Mouse (Mus musculus): ENCODE results near the gene Kcnk7.

Kcnk7 gene

GRCm38 (mm10) chr19:5724549-5724941, 20.4 kb downstream of the Kcnk7 start:
- in situ Hi-C loops (cut with MboI; ENCODE audit: low sequenced_read_pairs): no loop called here

GRCm38 (mm10) chr19:5725029-5725707, 21.0 kb downstream of the Kcnk7 start:
- in situ Hi-C loops (cut with MboI; ENCODE audit: low sequenced_read_pairs): no loop called here

GRCm38 (mm10) chr19:5725767-5726515, 21.8 kb downstream of the Kcnk7 start, which contains the start of gene Ehbp1l1:
TSS of gene Ehbp1l1 (minus strand) at chr19:5726317.
- in situ Hi-C loops (cut with MboI; ENCODE audit: low sequenced_read_pairs): no loop called here

- in situ Hi-C loops (cut with MboI; ENCODE audit: low sequenced_read_pairs): no loop called here
Measured at GRCm38 (mm10) chr19:5726961-5727578, 22.9 kb downstream of the Kcnk7 start.

DNA sequence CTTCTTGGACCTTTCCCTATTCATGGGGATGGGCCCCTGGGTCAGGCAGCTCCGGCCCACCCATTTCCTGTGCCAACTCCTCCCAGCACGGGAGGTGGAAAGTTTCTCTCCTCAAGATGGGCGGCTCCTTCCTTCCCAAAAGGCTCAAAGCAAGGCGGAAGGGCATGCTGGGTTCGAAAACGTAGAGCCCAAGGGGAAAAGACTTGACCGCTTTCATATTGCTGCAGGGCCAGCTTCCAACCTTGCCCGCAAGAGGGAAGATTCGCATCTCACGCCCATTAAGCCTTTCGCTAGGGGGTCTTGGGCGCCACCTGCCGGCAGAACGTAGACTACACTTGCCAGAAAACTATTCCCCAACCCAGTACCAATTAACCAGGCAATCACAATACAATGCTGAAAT, 23.5 kb downstream of the Kcnk7 start:
- in situ Hi-C loops (cut with MboI; ENCODE audit: low sequenced_read_pairs): no loop called here

GRCm38 (mm10) chr19:5728631-5729443, 24.7 kb downstream of the Kcnk7 start:
- in situ Hi-C loops (cut with MboI; ENCODE audit: low sequenced_read_pairs): no loop called here

GRCm38 (mm10) chr19:5729444-5729815, 25.3 kb downstream of the Kcnk7 start, which contains the start of gene Fam89b:
TSS of gene Fam89b (minus strand) at chr19:5729653.
- in situ Hi-C loops (cut with MboI; ENCODE audit: low sequenced_read_pairs): no loop called here

DNA sequence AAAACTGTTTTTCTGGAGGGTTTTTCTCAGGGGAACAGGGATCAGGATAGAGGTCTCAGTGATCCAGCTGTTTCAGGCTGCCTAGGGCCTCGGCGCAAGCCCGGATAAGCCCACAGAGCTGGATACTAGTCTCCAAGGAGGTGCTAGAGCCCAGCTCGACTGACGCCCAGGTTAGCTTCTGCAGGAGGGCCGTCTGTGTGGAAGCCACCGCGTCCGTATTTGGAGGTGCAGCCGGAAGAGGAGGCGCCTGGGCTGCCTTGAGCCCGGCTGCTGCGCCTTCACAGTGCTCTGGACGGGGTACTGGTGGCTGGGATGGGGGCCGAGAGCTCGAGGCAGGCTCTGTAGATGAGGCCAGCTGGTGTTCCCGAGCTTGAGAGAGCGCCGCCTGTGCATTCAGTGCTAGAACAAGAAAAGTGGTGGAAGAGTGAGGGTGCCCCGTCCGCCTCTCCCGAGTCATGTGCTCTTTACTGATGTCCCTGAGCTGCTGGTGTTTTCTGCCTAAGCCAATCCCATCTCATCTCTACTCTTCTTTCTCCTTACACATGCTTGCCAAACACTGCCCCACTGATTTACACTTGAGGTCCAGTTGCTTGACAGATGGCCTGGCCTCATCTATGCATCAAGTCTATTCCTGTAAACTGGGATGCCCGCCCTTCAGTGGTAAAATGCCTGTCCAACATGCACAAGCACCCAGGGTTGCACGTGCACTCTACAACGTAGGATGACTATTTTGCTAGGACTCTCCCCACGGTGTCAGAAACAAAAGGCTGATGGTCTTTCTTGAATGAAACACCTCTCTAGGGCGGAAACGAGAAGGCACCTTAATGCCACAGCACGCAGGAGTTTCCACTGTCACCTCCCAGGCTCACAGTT, 26.4 kb downstream of the Kcnk7 start:
- in situ Hi-C loops (cut with MboI; ENCODE audit: low sequenced_read_pairs): no loop called here

DNA sequence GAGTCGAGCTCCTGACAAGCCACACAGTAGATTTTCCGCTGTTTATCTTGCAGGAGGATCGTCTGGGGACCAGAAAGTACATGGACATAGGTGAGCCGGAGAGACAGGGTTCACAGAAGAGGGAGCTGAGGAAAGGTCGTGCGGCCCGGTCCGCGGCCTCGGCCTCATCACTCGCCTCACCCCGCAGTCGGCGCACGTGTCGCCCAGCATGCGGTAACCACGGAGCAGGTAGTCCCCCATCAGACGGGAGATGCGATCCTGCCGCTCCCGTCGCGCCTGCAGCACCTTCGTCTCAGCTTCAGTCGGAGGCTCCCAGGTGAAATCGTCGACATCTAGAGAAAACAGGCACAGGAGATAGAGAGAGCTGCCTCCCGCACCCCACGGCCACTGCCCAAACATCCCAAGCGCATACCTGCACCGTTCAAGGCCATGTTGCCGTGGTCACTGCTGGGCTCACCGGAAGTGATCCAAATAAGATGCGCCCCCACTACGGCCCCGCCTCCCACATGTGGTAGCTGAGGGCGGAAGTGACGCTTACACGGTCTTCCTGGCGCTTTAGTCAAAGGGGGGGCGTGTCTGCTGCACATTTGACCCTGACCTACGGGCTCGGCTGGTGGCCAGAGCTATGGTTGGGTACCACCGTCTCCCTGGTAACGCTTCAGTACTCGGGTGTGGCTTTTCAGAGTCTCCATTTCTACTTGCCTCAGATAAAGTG, 27.3 kb downstream of the Kcnk7 start:
- in situ Hi-C loops (cut with MboI; ENCODE audit: low sequenced_read_pairs): no loop called here

GRCm38 (mm10) chr19:5734325-5734724, 30.2 kb downstream of the Kcnk7 start:
- in situ Hi-C loops (cut with MboI; ENCODE audit: low sequenced_read_pairs): no loop called here

DNA sequence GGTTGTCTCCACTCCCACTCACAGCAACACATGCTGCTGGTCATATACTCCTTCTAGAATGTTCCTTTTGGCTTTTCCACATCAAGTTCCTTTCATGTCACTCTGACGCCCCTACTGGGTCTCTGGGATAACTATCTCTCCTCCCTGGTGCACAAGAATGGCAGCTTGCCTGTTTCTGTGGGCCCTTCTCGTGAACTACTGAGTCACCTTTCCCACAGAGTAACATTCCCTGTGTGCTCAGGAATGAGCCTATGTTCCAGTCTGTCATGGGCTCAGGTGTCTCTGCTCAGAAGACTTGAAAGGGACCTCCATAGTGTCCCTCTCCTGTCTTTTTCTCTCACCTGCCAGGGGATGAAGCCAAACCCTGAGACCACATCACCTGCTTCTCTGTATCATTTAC, 35.3 kb downstream of the Kcnk7 start:
- in situ Hi-C loops (cut with MboI; ENCODE audit: low sequenced_read_pairs): no loop called here

DNA sequence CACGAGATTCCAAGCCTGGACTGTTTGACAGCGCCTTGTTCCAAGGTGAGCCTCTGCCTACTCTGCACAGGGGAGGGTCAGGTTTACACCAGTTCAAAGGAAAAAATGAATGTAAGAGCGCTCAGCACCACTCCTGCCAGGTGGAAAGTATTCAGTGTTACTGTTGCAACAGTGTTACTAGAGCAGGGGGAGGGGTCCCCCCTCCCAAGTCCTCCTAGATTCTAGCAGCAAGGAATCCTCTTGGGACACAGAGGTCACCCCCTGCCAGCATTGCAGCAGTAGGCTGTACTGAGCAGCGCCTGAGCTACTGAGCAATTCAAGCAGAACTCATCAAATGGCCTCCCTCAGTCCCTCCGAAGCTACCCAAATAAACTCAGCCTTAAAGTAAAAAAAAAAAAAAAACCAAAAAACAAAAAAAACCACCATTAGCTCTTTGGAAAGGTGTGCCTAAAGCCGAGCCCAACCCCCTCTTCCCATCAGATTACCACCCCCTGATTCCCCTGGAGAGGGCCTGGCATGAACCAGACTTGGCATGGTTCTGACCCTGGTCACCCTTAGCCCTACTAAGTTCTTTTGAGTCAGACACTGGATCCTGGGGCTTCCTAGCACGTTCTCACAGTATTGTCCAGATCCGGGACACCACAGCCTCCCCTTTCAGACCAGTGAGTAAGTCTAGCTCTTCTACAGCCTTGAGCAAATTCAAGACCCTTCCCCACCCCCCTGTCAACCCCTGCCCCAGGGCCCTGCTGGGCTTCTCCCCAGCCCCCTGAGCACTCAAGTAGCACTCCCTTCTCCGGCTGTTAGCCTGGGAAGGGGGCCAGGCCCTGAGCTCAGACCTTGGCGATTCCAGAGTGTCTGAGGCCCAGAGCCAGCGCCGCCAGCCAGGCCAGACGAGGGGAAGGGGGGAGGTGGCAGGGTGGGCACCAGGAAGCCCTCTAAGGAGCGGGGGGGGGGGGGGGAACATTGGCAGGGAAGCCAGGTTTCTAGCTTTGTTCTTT, 36.5 kb downstream of the Kcnk7 start, which contains the start of gene Ltbp3:
Gene Ltbp3 (plus strand): TSS at position 585 of the 998 bp plus-strand sequence.
- in situ Hi-C loops (cut with MboI; ENCODE audit: low sequenced_read_pairs): no loop called here

GRCm38 (mm10) chr19:5741641-5742240, 37.6 kb downstream of the Kcnk7 start:
- in situ Hi-C loops (cut with MboI; ENCODE audit: low sequenced_read_pairs): no loop called here

GRCm38 (mm10) chr19:5742241-5742641, 38.1 kb downstream of the Kcnk7 start:
- in situ Hi-C loops (cut with MboI; ENCODE audit: low sequenced_read_pairs): no loop called here

GRCm38 (mm10) chr19:5743576-5743975, 39.4 kb downstream of the Kcnk7 start:
- in situ Hi-C loops (cut with MboI; ENCODE audit: low sequenced_read_pairs): no loop called here

GRCm38 (mm10) chr19:5745756-5746710, 41.9 kb downstream of the Kcnk7 start:
- in situ Hi-C loops (cut with MboI; ENCODE audit: low sequenced_read_pairs): no loop called here

DNA sequence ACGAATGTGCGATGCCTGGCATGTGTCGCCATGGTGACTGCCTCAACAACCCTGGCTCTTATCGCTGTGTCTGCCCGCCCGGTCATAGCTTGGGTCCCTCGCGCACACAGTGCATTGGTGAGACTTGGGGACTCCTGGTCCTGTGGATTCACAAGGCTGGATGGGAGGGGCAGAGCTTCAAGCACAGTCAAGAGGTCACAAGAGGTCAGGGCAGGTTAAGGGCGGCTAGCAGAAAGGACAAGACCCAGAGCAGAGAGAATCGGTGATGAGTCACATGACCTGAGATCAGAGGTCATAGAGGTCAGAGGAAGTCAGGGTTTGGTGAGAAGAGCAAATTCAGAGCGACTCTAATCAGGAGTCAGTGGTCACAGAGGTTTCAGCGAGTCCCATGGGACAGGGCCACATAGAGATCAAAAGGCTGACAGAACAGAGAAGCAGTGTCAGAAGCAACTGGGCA, 42.8 kb downstream of the Kcnk7 start:
- in situ Hi-C loops (cut with MboI; ENCODE audit: low sequenced_read_pairs): no loop called here

All from CH12F3 (cell line).